In genomic region chr16:26251698-26252097, GRCm38 (mm10) we compare ENCODE assay signal across 25 mouse cellular contexts.
DNase-seq lines count a peak whose midpoint lies in the region; ATAC-seq lines count a peak whose summit lies in the region.
"Had no signal": no experiment of that assay in that cellular context is flagged by ENCODE, and none has a peak within 500 bp of the region (broad histone marks: within the 10 kb centered on the region; RNA-seq: fewer than 3 reads in every experiment).

No protein-coding gene starts in this region.

- no peaks in the 10 kb centered on the region for H3K9me3 ChIP-seq in embryonic facial prominence, embryonic 14.5 days (ENCODE audit: control insufficient read depth, low read length)
- no peaks in the 10 kb centered on the region for H3K9me3 ChIP-seq in embryonic facial prominence, embryonic 10.5 days
- no peaks in the 10 kb centered on the region for H3K9me3 ChIP-seq in hindbrain, embryonic 14.5 days (ENCODE audit: control insufficient read depth, low read length)
- no peaks in the 10 kb centered on the region for H3K9me3 ChIP-seq in hindbrain, embryonic 12.5 days (replicated peaks)
- H3K9me3 ChIP-seq: embryonic facial prominence, embryonic 13.5 days; G1E had no signal

- H3K27ac ChIP-seq in embryonic facial prominence, embryonic 14.5 days (replicated peaks; ENCODE audit: low read depth, low read length) = no peak overlapping the region
- H3K27ac ChIP-seq in embryonic facial prominence, embryonic 10.5 days (replicated peaks) = no peak overlapping the region
- H3K27ac ChIP-seq in hindbrain, embryonic 14.5 days = no peak overlapping the region
- no peak overlapping the region for H3K27ac ChIP-seq in hindbrain, embryonic 12.5 days
- H3K27ac ChIP-seq: embryonic facial prominence, embryonic 13.5 days had no signal

- H3K4me1 ChIP-seq in embryonic facial prominence, embryonic 14.5 days (ENCODE audit: control insufficient read depth, insufficient read depth, low read length) = no peaks in the 10 kb centered on the region
- 0 out of 2 replicates have a peak, but pooled peaks cover 3% of the 10 kb centered on the region for H3K4me1 ChIP-seq in embryonic facial prominence, embryonic 10.5 days
- no peaks in the 10 kb centered on the region for H3K4me1 ChIP-seq in hindbrain, embryonic 14.5 days (replicated peaks; ENCODE audit: control insufficient read depth, insufficient read depth, low read length)
- H3K4me1 ChIP-seq in hindbrain, embryonic 12.5 days = no peaks in the 10 kb centered on the region

- H3K9ac ChIP-seq in embryonic facial prominence, embryonic 14.5 days (ENCODE audit: low read depth, low read length) = no peak overlapping the region
- no peak overlapping the region for H3K9ac ChIP-seq in hindbrain, embryonic 14.5 days
- no peak overlapping the region for H3K9ac ChIP-seq in hindbrain, embryonic 12.5 days
- H3K9ac ChIP-seq: embryonic facial prominence, embryonic 13.5 days had no signal

- WGBS in embryonic facial prominence, embryonic 14.5 days = 62% methylated on average over 5 of the region's 5 CpGs
- WGBS in embryonic facial prominence, embryonic 10.5 days = 68% methylated on average over 5 of the region's 5 CpGs
- 86% methylated on average over 5 of the region's 5 CpGs for WGBS in hindbrain, embryonic 14.5 days
- WGBS in hindbrain, embryonic 12.5 days = 80% methylated on average over 5 of the region's 5 CpGs

- peak; percentile 35 for DNase-seq in embryonic facial prominence, embryonic 14.5 days (ENCODE audit: low spot score)
- DNase-seq in embryonic facial prominence, embryonic 10.5 days (ENCODE audit: low spot score) = no peak
- peak; percentile 7 for DNase-seq in urinary bladder, postnatal 14 days (ENCODE audit: low spot score)
- no peak for DNase-seq in urinary bladder, postnatal 4 days (ENCODE audit: low spot score in 2 of 2)
- peak; percentile 18 for DNase-seq in forelimb bud, embryonic 11.5 days (ENCODE audit: low read depth, low spot score)
- no peak for DNase-seq in hindbrain, embryonic 14.5 days (ENCODE audit: low spot score)
- DNase-seq: adrenal gland, adult 8-10 months; adrenal gland, postnatal 14 days; adrenal gland, postnatal 36 days; B cell, adult 2 months; cerebellum, adult 11-12 months; cerebellum, adult 2 months; cerebellum, adult 9-10 months; cerebellum, postnatal 10 days; cerebellum, postnatal 25 days had no signal

- no peaks in the 10 kb centered on the region for H3K27me3 ChIP-seq in embryonic facial prominence, embryonic 14.5 days (replicated peaks; ENCODE audit: control insufficient read depth, insufficient read depth, low read length)
- H3K27me3 ChIP-seq in embryonic facial prominence, embryonic 10.5 days (replicated peaks; ENCODE audit: low read depth, poor library complexity, severe bottlenecking) = no peaks in the 10 kb centered on the region
- no peaks in the 10 kb centered on the region for H3K27me3 ChIP-seq in hindbrain, embryonic 14.5 days (ENCODE audit: control insufficient read depth, insufficient read depth, low read length)
- no peaks in the 10 kb centered on the region for H3K27me3 ChIP-seq in hindbrain, embryonic 12.5 days
- H3K27me3 ChIP-seq: CH12.LX; embryonic facial prominence, embryonic 13.5 days; Patski had no signal

- H3K36me3 ChIP-seq in embryonic facial prominence, embryonic 14.5 days (ENCODE audit: control insufficient read depth, insufficient read depth, low read length) = no peaks in the 10 kb centered on the region
- H3K36me3 ChIP-seq in embryonic facial prominence, embryonic 10.5 days (replicated peaks) = no peaks in the 10 kb centered on the region
- H3K36me3 ChIP-seq in hindbrain, embryonic 14.5 days (replicated peaks; ENCODE audit: control insufficient read depth, insufficient read depth) = no peaks in the 10 kb centered on the region
- no peaks in the 10 kb centered on the region for H3K36me3 ChIP-seq in hindbrain, embryonic 12.5 days
- H3K36me3 ChIP-seq: embryonic facial prominence, embryonic 13.5 days; G1E had no signal

- no peak overlapping the region for H3K4me2 ChIP-seq in embryonic facial prominence, embryonic 14.5 days (ENCODE audit: low read depth, low read length)
- H3K4me2 ChIP-seq in hindbrain, embryonic 14.5 days (replicated peaks) = no peak overlapping the region
- H3K4me2 ChIP-seq in hindbrain, embryonic 12.5 days (replicated peaks) = no peak overlapping the region
- H3K4me2 ChIP-seq: embryonic facial prominence, embryonic 13.5 days had no signal

- no peak for ATAC-seq in embryonic facial prominence, embryonic 14.5 days (ENCODE audit: low read depth)
- ATAC-seq in hindbrain, embryonic 14.5 days (ENCODE audit: low FRiP score) = no peak
- no peak for ATAC-seq in hindbrain, embryonic 12.5 days (ENCODE audit: low FRiP score)
- ATAC-seq: activated CD4-positive, CD25-positive, alpha-beta regulatory T cell, adult 4 months; CD4-positive, CD25-positive, alpha-beta regulatory T cell, adult 4 months; forebrain, embryonic 14.5 days; forebrain, embryonic 16.5 days; Patski had no signal

- no peak overlapping the region for H3K4me3 ChIP-seq in embryonic facial prominence, embryonic 14.5 days (ENCODE audit: low read depth, low read length)
- H3K4me3 ChIP-seq in embryonic facial prominence, embryonic 10.5 days = no peak overlapping the region
- H3K4me3 ChIP-seq in hindbrain, embryonic 14.5 days (replicated peaks; ENCODE audit: low read length) = no peak overlapping the region
- H3K4me3 ChIP-seq in hindbrain, embryonic 12.5 days = no peak overlapping the region
- H3K4me3 ChIP-seq: embryonic facial prominence, embryonic 13.5 days; erythroblast, embryonic 14.5 days had no signal

Comparison
In these comparisons a context has a peak if more than half of its experiments do, and no peak if none do; other contexts are left out.
1. DNase-seq: peak in embryonic facial prominence, embryonic 14.5 days (single experiment), urinary bladder, postnatal 14 days (single experiment) and forelimb bud, embryonic 11.5 days (single experiment); none in embryonic facial prominence, embryonic 10.5 days (single experiment), urinary bladder, postnatal 4 days (0 of 2) and hindbrain, embryonic 14.5 days (single experiment).